Mouse (Mus musculus) small intestine, adult 2 months (tissue): Measurements from ENCODE around the gene Zfp282.

ENCODE experiments used
- CTCF ChIP-seq: fragments of 200-500 bp; IDR thresholded peaks from 2 replicates; pipeline ENCODE4 v1.5.1; 2012; ENCODE audit warnings: low read depth, mild to moderate bottlenecking, control low read depth, inconsistent platforms, low read length, moderate library complexity, mixed read lengths; ENCODE audit not compliant: insufficient replicate concordance, insufficient read length; ENCODE audit errors: extremely low read depth
- POLR2A ChIP-seq: fragments of 200-500 bp; IDR thresholded peaks from 2 replicates; pipeline ENCODE4 v1.6.1; 2012; ENCODE audit warnings: low read depth, mild to moderate bottlenecking, control low read depth, inconsistent platforms, low read length, moderate library complexity

DNA sequence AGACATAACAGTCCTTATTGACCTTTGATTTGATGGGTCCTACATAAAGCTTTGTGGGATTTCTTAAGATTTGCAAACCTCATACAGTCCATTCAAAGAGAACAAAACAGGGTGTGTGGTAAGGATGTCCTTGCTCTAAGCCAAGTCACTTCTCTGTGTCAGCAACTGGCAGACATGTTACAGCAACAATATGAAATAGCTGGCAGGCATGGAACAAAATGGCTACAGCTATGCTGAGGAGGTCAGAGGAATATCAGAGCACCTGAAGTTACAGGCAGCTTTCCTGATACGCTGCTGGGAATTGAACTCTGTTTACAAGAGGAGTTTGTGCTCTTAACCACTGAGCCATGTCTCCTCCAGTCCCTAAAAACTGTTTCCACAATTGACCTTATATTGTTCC, 44.8 kb upstream of the Zfp282 start:
- no peak for TF ChIP-seq CTCF
- TF ChIP-seq POLR2A, result no peak
